Mouse (Mus musculus): ENCODE measurements around the gene Zdhhc6. TPM values are rescaled to one million over a fixed set of nuclear protein-coding genes. Genes with fewer than 3 reads are reported as not detected.

Zdhhc6 gene
- total RNA-seq (2021), result 10 to 100 TPM; 19.6 to 23.3 TPM
- long read RNA-seq, experiment 1, transcript Zdhhc6-207 (11 exons, 2,168 nt), result major isoform, 50 of 59 reads
- long read RNA-seq, experiment 1, partial matches to known transcripts, result 2 of 59 reads
- long read RNA-seq, experiment 1, other reads (novel, unspliced or antisense), result 6 of 59 reads
- long read RNA-seq, experiment 2, transcript Zdhhc6-207 (11 exons, 2,168 nt), result major isoform, 58 of 69 reads
- long read RNA-seq, experiment 2, transcript Zdhhc6-201 (11 exons, 2,263 nt), result minor isoform, 6 of 69 reads
- long read RNA-seq, experiment 2, partial matches to known transcripts, result 1 of 69 reads
- long read RNA-seq, experiment 2, other reads (novel, unspliced or antisense), result 4 of 69 reads

- no peak for TF ChIP-seq CTCF (IDR thresholded peaks at IDR 0.05)
- DNase-seq, result peak; percentile 92
- intact Hi-C loops (cut with DNase I), result loop anchor here (10.0 kb wide), 1 partner anchor 241 kb away; no protein-coding TSS in a partner anchor
- Histone ChIP-seq H3K4me3 (peak within 1 kb of the TSS; percentile 94), H3K27ac (peak within 1 kb of the TSS; percentile 94)
Observed at GRCm38 (mm10) chr19:55315452-55316108, at the start of gene Zdhhc6. Gene Zdhhc6 (minus strand): TSS chr19:55316032.

- TF ChIP-seq CTCF (IDR thresholded peaks at IDR 0.05), result no peak
- no peak for DNase-seq
- intact Hi-C loops (cut with DNase I), result no loop called here
- H3K4me3 ChIP-seq, result no peak overlapping the region
- H3K27ac ChIP-seq, result no peak overlapping the region
Observed at GRCm38 (mm10) chr19:55362606-55363005, 46.8 kb upstream of the Zdhhc6 start.

GRCm38 (mm10) chr19:55350673-55351378, 35.0 kb upstream of the Zdhhc6 start:
- Histone ChIP-seq H3K27ac (no peak overlapping the region), H3K4me3 (no peak overlapping the region)
- no peak for TF ChIP-seq CTCF (IDR thresholded peaks at IDR 0.05)
- no peak for DNase-seq
- intact Hi-C loops (cut with DNase I), result no loop called here

DNA sequence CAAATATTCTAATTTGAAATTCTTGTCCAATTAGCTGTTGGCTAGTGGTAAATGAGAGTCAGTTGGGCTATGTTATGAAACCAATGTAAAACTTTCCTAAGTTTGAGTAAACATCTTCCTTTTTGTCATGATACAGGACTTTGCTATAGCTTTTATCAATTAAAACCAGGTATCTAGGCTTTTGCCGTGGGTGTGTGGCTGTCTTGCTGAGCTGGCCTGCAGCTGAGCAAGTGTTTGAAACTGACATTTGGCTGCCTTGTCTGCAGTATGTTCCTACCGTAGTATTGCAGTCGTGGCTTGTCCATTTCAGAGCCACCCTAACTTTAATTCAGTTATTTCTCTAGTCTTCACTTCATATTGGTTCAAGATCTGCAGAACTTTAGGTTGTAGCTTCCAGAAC, 32.4 kb upstream of the Zdhhc6 start:
- intact Hi-C loops (cut with DNase I), result no loop called here
- TF ChIP-seq CTCF (IDR thresholded peaks at IDR 0.05), result no peak
- Histone ChIP-seq H3K27ac (no peak overlapping the region), H3K4me3 (no peak overlapping the region)
- DNase-seq, result no peak

DNA sequence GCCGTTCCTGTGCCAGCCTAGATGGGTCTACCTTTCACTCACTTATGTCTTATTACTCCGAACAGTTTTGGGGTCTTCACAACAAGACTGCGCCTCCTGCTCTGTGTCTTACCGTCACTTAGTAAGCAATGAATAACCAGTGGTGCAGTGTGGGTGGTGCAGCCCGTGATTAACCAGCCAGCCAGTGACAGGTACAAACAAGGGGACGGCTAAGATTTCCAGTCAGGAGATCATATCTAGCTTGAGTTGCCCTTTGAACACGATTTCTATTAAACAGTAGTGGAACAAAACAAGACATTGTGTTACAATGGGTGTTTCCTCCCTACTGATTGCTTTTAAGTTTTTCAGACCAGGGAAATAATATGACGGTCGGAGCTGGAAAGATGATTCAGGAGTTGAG, 27.4 kb upstream of the Zdhhc6 start:
- intact Hi-C loops (cut with DNase I), result no loop called here
- no peak for DNase-seq
- no peak overlapping the region for H3K27ac ChIP-seq
- H3K4me3 ChIP-seq, result no peak overlapping the region
- TF ChIP-seq CTCF (IDR thresholded peaks at IDR 0.05), result no peak

DNA sequence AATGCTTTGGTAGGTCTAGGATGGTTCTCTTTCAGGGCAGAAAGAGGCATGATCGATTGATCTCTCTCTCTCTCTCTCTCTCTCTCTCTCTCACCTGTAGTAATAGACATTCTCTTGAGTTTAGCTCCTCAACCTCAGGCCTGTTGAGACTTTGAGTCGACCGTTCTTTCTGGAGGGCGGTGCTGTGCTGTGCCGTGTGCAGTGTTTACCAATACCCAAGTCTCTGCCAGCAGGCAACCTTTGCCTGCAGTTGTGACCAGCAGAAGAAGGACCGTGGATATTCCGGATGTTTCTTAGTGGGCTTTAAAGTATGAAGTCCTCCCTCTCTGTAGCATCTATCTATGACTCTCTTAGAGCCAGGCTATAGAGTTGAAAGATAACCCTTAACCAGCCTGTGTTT, 26.6 kb upstream of the Zdhhc6 start:
- DNase-seq, result no peak
- H3K4me3 ChIP-seq, result no peak overlapping the region
- no peak overlapping the region for H3K27ac ChIP-seq
- no peak for TF ChIP-seq CTCF (IDR thresholded peaks at IDR 0.05)
- intact Hi-C loops (cut with DNase I), result no loop called here

DNA sequence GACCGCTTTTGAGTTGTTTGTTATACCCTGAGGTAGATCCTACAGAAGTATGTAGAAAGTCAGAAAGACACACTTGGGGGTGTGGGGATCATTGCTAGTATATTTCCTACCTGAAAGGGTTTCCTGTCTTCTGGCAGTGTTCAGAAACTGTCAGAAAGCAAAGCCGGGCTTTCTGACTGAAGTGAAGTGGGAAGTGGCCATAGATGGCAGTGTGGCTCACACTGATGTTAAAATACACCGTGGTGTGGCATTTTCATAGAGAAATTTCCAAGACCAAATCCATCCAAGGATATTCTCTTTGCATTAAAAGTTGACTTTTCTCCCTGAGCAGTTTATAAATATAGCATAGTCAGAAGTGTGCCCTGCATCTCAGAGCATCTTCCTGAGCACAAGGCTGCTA, 25.5 kb upstream of the Zdhhc6 start:
- intact Hi-C loops (cut with DNase I), result no loop called here
- TF ChIP-seq CTCF (IDR thresholded peaks at IDR 0.05), result no peak
- DNase-seq, result no peak
- no peak overlapping the region for H3K4me3 ChIP-seq
- no peak overlapping the region for H3K27ac ChIP-seq

GRCm38 (mm10) chr19:55340521-55340920, 24.7 kb upstream of the Zdhhc6 start:
- H3K27ac ChIP-seq, result no peak overlapping the region
- intact Hi-C loops (cut with DNase I), result no loop called here
- no peak for DNase-seq
- TF ChIP-seq CTCF (IDR thresholded peaks at IDR 0.05), result no peak
- no peak overlapping the region for H3K4me3 ChIP-seq

DNA sequence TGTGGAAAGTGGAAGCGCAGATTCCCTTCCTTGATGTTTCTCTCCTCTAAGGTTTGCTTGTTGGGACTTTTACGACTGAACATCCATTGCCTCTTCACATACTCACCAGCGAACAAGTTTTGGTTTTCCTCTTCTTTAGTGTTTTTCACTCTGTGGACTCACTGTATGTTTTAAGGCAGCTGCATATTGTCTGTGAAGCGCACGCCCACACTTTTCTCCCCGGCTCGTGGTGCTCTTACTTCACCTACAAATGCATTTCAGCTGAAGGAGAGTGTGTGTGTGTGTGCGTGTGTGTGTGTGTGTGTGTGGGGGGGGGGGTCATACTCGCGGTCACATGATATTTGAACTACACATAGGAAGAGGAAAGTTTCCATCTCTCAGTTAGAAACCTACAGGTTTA, 21.8 kb upstream of the Zdhhc6 start:
- Histone ChIP-seq H3K27ac (no peak overlapping the region), H3K4me3 (no peak overlapping the region; the same call in 1 of the 2 replicates)
- intact Hi-C loops (cut with DNase I), result loop anchor here (5.0 to 10.0 kb wide), 3 partner anchors 547 to 917 kb away; no protein-coding TSS in a partner anchor
- DNase-seq, result no peak
- no peak for TF ChIP-seq CTCF (IDR thresholded peaks at IDR 0.05)

- intact Hi-C loops (cut with DNase I), result loop anchor here (5.0 to 10.0 kb wide), 3 partner anchors 548 to 918 kb away; no protein-coding TSS in a partner anchor
- peak; percentile 51 for DNase-seq
- Histone ChIP-seq H3K27ac (no peak overlapping the region), H3K4me3 (peak overlapping the region; percentile 35)
- no peak for TF ChIP-seq CTCF (IDR thresholded peaks at IDR 0.05)
Observed at GRCm38 (mm10) chr19:55337066-55337465, 21.2 kb upstream of the Zdhhc6 start.

DNA sequence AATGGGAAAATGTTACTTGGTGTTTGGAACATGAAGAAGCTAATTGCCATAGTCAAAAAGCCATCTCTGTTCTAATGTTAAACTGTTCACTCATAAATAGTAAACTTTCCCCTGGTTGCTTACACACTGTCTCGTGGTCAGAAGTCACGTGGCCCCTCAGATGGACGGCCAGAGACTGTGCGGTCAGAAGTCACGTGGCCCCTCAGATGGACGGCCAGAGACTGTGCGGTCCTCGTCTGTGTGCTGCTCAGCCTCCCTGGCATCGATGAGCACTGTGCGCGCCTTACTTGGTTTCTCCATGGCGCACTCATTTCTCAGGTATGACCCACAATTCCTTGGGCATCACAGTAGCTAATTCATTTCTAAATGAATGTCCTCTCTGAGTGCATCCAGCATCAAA, 20.6 kb upstream of the Zdhhc6 start:
- H3K27ac ChIP-seq, result no peak overlapping the region
- TF ChIP-seq CTCF (IDR thresholded peaks at IDR 0.05), result no peak
- no peak overlapping the region for H3K4me3 ChIP-seq
- DNase-seq, result no peak
- intact Hi-C loops (cut with DNase I), result loop anchor here (5.0 to 10.0 kb wide), 3 partner anchors 548 to 918 kb away; no protein-coding TSS in a partner anchor

DNA sequence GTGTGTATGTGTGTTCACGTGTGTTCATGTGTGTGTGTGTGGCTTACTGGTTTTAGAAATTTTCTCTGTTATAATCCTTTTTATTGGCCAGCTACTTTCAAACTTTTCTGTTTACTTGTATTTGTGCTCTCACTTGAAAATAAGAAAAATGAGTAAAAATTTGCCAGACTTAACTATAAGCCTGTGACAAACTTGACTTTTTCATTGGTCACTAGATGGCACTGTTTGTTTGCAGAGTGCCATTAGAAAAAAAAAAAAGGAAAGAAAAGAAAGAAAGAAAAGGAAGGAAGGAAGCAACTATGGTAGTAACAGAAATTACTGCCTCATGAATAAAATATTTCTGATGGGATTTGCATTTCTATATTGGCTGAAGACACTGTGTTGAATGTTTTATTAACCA, 20.0 kb upstream of the Zdhhc6 start:
- intact Hi-C loops (cut with DNase I), result loop anchor here (5.0 to 10.0 kb wide), 3 partner anchors 549 to 919 kb away; no protein-coding TSS in a partner anchor
- no peak overlapping the region for H3K27ac ChIP-seq
- no peak for DNase-seq
- TF ChIP-seq CTCF (IDR thresholded peaks at IDR 0.05), result peak; percentile 78
- no peak overlapping the region for H3K4me3 ChIP-seq
